Mouse (Mus musculus) cortical plate, adult 2 months (tissue): ENCODE results near the gene Gdf3. TPM values are rescaled to one million over a fixed set of nuclear protein-coding genes. Genes with fewer than 3 reads are reported as not detected.

Experiments used
- H3K27ac ChIP-seq: fragments of 200-500 bp; 2 replicates; pipeline ENCODE4 v1.5.1; 2012; ENCODE audit warnings: low read length, control low read depth, inconsistent platforms; ENCODE audit not compliant: insufficient read depth
- H3K4me1 ChIP-seq: fragments of 200-500 bp; 2 replicates; pipeline ENCODE4 v1.6.1; 2011; ENCODE audit warnings: low read length; ENCODE audit not compliant: control insufficient read depth, insufficient read depth
- H3K4me3 ChIP-seq: fragments of 200-500 bp; 2 replicates; pipeline ENCODE4 v1.5.1; 2011; ENCODE audit warnings: mild to moderate bottlenecking, low read length, control low read depth; ENCODE audit not compliant: insufficient read depth
- CTCF ChIP-seq: fragments of 200-500 bp; IDR thresholded peaks from 2 replicates; pipeline ENCODE4 v1.5.1; 2011; ENCODE audit warnings: mild to moderate bottlenecking, control low read depth, low read length; ENCODE audit not compliant: insufficient read depth; ENCODE audit errors: extremely low read depth
- POLR2A ChIP-seq: fragments of 200-500 bp; IDR thresholded peaks from 2 replicates; pipeline ENCODE4 v1.6.1; 2011; ENCODE audit warnings: mild to moderate bottlenecking, low read length, control low read depth; ENCODE audit not compliant: insufficient read depth; ENCODE audit errors: extremely low read depth
- polyA plus RNA-seq: library from polyadenylated mRNA; depleted of rRNA; stranded (reverse); fragments of >200 nt; gene quantifications from 2 replicates; pipeline ENCODE4 v1.2.3, GENCODE M21; 2012

Gene Gdf3
- polyA plus RNA-seq, 1 experiment: not detected

DNA sequence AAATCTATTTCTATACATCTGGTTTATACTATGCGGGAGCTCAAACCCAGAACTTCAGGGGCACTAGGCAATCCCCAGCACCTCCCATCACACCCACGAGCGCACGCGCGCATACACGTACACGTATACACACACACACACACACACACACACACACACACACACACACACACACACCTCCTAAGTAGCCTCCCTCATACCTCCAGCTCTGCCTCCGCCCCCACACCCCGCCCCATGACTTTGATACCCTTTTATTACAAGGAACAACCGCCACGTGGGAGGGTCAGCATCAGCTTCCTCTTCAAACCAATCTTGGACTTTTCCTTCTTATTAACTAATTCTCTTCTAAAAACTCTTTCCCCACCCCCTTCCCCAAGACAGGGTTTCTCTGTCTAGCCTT lies 2.2 kb downstream of the Gdf3 start:
- H3K4me3 ChIP-seq: no peak overlapping the region
- TF ChIP-seq CTCF (no peak), POLR2A (no peak)
- H3K4me1 ChIP-seq: no peaks in the 10 kb centered on the region

GRCm38 (mm10) chr6:122606661-122607060 lies 3.2 kb downstream of the Gdf3 start:
- no peaks in the 10 kb centered on the region for H3K4me1 ChIP-seq
- TF ChIP-seq POLR2A (no peak), CTCF (no peak)

More for the DNA sequence above, 2.2 kb downstream of the Gdf3 start:
- H3K27ac ChIP-seq: no peak overlapping the region

DNA sequence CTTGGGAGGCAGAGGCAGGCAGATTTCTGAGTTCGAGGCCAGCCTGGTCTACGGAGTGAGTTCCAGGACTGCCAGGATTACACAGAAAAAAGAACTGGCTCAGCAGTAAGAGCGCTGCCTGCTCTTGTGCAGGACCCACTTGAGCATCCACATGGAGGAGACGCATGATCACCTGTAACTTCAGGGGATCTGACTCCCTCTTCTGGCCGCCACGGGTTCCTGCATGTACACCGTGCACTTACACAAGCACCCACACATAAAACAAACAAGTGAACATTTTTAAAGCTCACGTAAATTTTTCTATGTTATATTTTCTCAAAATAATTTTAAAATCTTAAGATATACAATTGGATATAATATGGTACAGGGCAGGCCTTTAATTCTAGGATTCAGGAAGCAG lies 4.4 kb downstream of the Gdf3 start:
- Histone ChIP-seq H3K4me1 (no peaks in the 10 kb centered on the region), H3K27ac (no peak overlapping the region), H3K4me3 (no peak overlapping the region)
- TF ChIP-seq POLR2A (no peak), CTCF (no peak)

More at GRCm38 (mm10) chr6:122606661-122607060, 3.2 kb downstream of the Gdf3 start:
- Histone ChIP-seq H3K4me3 (no peak overlapping the region), H3K27ac (no peak overlapping the region)

- Histone ChIP-seq H3K4me1 (no peaks in the 10 kb centered on the region), H3K4me3 (no peak overlapping the region), H3K27ac (no peak overlapping the region)
- TF ChIP-seq CTCF: no peak
These were observed 5.6 kb downstream of the Gdf3 start for GRCm38 (mm10) chr6:122604260-122604659.

DNA sequence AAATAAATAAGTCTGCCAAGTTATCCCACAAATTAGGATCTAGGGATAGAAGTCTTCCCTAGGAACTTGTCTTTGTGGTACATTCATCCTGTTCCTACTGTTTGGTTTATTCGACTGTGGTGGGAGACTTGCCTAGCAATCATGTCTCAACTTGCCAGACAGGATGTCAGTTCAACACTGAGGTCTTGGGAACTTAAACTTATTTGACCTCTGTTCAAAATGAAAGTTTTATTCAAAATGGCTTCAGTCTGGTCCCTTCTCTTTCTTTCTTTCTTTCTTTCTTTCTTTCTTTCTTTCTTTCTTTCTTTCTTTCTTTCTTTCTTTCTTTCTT lies 6.9 kb downstream of the Gdf3 start:
- Histone ChIP-seq H3K27ac (no peak overlapping the region), H3K4me3 (peak overlapping the region; percentile 47; the same call in 1 of the 2 replicates), H3K4me1 (no peaks in the 10 kb centered on the region)
- TF ChIP-seq CTCF: no peak
- no peak for TF ChIP-seq POLR2A

DNA sequence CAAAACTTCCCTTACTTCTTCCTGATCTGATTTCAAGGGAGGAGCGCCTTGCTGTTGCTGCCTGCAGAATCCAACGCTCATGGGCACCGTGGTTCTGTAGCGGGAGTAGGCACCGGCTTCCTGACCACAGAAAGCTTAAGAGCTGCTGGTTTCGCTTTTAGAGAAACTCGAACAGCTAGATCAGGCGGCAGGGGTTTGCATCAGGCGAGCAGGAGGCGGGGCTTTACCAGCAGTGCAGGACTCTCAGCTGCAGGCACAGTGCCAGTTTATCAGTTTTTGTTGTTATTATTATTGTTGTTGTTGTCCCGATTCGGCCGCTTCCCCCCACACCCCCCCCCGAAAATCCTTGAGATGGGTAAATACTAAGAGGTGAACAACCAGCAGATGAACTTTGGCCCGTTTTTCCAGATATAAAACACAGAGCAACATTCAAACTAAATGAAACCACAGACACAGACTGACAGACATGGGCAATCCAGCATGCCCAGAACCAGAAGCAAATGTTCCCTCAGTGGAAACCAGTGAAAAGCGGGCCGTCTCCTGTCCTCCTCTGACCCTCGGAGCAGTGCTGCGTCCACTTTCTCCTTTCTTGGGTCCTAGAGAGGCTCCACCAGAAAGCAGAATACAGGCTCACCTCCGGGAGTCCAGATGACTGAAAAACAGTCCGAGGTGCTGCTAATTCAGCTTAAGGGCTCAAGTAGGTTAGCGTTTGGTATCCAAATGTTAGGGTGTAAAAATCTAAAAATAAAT lies 7.5 kb downstream of the Gdf3 start, which contains the start of gene Apobec1:
Gene Apobec1 (minus strand): TSS at position 203 of the 750 bp plus-strand sequence.
- H3K27ac ChIP-seq: peak within 1 kb of the TSS; percentile 61
- no peaks in the 10 kb centered on the region for H3K4me1 ChIP-seq
- TF ChIP-seq POLR2A (no peak), CTCF (no peak)
- peak within 1 kb of the TSS; percentile 47 for H3K4me3 ChIP-seq

DNA sequence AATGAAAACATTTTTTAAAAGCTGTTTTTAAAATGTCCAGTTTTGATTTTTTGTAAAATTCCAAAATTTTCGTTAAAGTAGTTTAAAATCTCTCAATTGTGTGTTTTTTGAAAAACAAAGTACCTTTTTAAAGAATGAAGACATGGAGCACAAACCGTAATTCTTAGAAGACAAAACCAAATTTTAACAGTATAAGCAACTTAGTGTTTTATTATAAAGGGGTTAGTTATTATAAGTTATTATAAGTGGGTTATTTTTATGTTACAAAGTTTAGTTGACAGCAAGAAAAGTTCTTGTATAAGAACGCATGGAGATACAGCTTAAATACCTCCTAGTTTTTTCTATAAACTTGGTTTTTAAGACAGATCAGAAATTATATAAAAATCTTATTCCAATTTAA lies 8.3 kb downstream of the Gdf3 start:
- TF ChIP-seq CTCF (no peak), POLR2A (no peak)
- no peak overlapping the region for H3K27ac ChIP-seq
- peak overlapping the region; percentile 47; the same call in 1 of the 2 replicates for H3K4me3 ChIP-seq

DNA sequence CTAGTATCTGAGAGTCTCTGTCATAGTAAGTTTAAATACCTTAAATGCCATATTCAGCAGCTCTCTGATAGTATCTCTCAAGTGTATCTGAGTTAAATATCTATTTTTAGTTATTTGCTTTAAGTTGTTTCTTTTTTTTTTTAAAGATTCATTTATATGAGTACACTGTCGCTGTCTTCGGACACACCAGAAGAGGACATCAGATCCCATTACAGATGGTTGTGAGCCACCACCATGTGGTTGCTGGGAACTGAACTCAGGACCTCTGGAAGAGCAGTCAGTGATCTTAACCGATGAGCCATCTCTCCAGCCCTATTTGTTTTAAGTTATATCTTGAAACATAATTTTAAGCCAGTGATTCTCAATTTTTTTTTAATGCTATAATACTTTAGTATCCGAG lies 8.9 kb downstream of the Gdf3 start:
- TF ChIP-seq POLR2A: no peak
- no peak for TF ChIP-seq CTCF
- H3K4me3 ChIP-seq: no peak overlapping the region
- H3K4me1 ChIP-seq: no peaks in the 10 kb centered on the region
- H3K27ac ChIP-seq: no peak overlapping the region

More for the DNA sequence above, 8.3 kb downstream of the Gdf3 start:
- H3K4me1 ChIP-seq: no peaks in the 10 kb centered on the region

DNA sequence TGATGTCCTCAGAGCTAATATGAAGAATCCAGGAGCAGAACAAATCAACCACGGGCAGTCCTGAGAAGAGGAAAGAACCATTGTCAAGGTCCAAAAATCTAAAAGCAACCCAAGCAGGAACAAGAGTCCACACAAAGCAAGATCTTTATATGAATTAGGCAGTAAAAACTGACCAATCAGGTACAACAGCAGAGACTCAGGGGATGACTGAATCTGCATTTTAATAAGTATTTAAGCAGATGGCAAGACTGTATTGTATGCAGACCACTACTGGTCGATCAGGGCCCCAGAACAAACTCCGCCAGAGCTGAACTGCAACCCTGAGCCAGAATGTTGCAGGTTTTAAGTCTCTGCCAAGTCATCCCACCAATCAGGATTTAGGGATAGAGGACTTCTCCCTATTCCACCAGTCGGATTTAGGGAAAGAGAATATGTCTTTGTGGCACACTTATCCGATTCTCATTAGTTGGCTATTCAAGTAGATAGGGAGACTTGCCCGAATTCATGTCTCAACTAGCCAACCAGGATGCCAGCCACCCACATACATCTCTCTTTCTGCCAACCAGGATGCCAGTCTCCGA lies 9.7 kb downstream of the Gdf3 start:
- no peak for TF ChIP-seq POLR2A
- no peak for TF ChIP-seq CTCF
- H3K4me3 ChIP-seq: no peak overlapping the region
- H3K27ac ChIP-seq: no peak overlapping the region
- H3K4me1 ChIP-seq: no peaks in the 10 kb centered on the region

GRCm38 (mm10) chr6:122599054-122599737 lies 10.7 kb downstream of the Gdf3 start:
- H3K4me3 ChIP-seq: no peak overlapping the region
- no peaks in the 10 kb centered on the region for H3K4me1 ChIP-seq
- no peak overlapping the region for H3K27ac ChIP-seq
- no peak for TF ChIP-seq POLR2A
- no peak for TF ChIP-seq CTCF

DNA sequence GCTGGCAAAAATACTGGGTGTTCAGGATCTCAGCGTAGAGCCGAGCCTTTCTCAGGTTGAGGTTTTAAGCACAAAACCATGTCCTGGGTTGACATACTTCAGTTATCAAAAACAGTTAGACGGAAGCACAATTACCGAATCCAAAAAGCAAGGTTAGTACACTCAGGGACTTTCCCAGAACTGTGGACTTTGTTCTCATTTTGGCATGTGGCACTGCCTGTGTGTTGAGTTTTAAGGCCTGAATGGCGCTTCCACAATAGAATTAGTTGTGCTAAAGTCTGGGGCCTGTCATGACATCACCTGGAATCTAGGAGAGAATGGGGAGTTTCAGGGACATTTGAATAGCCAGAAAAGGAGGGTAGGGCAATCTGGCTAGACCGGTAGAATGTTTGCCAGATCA lies 11.5 kb downstream of the Gdf3 start:
- TF ChIP-seq CTCF (no peak), POLR2A (no peak)
- no peaks in the 10 kb centered on the region for H3K4me1 ChIP-seq
- H3K4me3 ChIP-seq: no peak overlapping the region
- H3K27ac ChIP-seq: no peak overlapping the region
